Mouse (Mus musculus) embryonic facial prominence, embryonic 14.5 days (tissue): ENCODE results near the gene Aldh18a1. TPM values are rescaled to one million over a fixed set of nuclear protein-coding genes. Genes with fewer than 3 reads are reported as not detected.

ENCODE experiments used
- polyA plus RNA-seq: library from polyadenylated mRNA; unstranded; fragments of >200 nt; fragmentation: Nextera tagmentation; extraction: Ambion mirVana; gene quantifications from 2 replicates; pipeline ENCODE4 v1.2.1, GENCODE M21; 2014

The Aldh18a1 gene
- polyA plus RNA-seq, 1 experiment from 2014 or later, result 62.5 TPM

Other genes with a start within 250 kb of the Aldh18a1 start
- 54.1 and 57.5 TPM in 2 replicates for gene Sorbs1, start 74.7 kb downstream of the Aldh18a1 start, polyA plus RNA-seq
- gene Tctn3, start 23.8 kb upstream of the Aldh18a1 start, polyA plus RNA-seq, result 10.5 and 11.6 TPM in 2 replicates
- 15.7 and 18.3 TPM in 2 replicates for gene Entpd1, start 23.9 kb upstream of the Aldh18a1 start, polyA plus RNA-seq
- gene Cc2d2b, start 160.3 kb upstream of the Aldh18a1 start, polyA plus RNA-seq, result not detected in 2 replicates
- 7.8 and 9.4 TPM in 2 replicates for gene Ccnj, start 242.8 kb upstream of the Aldh18a1 start, polyA plus RNA-seq